Mouse (Mus musculus) cortical plate, adult 2 months (tissue): ENCODE results near the gene Sept8.

Experiments
- CTCF ChIP-seq: fragments of 200-500 bp; IDR thresholded peaks from 2 replicates; pipeline ENCODE4 v1.5.1; 2011; ENCODE audit warnings: mild to moderate bottlenecking, control low read depth, low read length; ENCODE audit not compliant: insufficient read depth; ENCODE audit errors: extremely low read depth
- POLR2A ChIP-seq: fragments of 200-500 bp; IDR thresholded peaks from 2 replicates; pipeline ENCODE4 v1.6.1; 2011; ENCODE audit warnings: mild to moderate bottlenecking, low read length, control low read depth; ENCODE audit not compliant: insufficient read depth; ENCODE audit errors: extremely low read depth

DNA sequence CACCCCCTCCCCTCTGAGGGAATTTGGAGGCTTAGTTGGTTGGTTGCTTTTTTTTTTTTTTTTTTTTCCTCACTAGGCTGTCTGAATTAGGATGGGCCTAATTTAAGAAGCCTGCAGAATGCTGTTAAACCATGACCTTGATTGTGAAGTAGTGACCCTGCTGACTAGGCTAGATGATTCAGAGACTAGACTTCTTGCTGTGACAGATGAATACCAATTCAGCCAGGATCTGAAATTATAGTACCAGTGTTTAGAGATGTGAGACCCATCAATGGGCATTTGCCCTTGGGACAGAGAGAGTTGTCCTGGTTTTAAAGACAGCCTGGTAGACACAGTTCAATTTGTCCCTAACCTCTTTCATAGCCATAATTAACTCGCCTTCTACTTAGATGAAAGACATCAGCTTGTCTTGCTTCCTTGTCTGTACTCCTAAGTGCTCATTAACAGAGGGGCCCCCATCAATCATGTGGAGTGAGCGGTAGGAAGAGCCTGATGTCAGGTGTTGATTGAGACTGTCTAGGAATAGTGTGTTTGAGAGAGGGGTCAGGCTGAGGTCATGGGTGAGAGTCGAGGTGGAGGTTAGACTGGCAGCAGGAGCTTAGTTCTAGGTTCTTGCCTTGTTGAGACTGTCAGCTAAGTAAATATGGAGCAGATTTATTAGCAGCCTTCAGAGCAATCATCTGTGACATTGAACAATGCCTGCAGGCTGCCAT lies 25.7 kb upstream of the Sept8 start:
- TF ChIP-seq CTCF: no peak
- no peak for TF ChIP-seq POLR2A
